Comparison of ENCODE assay signal across 38 mouse cellular contexts in the genomic region with DNA sequence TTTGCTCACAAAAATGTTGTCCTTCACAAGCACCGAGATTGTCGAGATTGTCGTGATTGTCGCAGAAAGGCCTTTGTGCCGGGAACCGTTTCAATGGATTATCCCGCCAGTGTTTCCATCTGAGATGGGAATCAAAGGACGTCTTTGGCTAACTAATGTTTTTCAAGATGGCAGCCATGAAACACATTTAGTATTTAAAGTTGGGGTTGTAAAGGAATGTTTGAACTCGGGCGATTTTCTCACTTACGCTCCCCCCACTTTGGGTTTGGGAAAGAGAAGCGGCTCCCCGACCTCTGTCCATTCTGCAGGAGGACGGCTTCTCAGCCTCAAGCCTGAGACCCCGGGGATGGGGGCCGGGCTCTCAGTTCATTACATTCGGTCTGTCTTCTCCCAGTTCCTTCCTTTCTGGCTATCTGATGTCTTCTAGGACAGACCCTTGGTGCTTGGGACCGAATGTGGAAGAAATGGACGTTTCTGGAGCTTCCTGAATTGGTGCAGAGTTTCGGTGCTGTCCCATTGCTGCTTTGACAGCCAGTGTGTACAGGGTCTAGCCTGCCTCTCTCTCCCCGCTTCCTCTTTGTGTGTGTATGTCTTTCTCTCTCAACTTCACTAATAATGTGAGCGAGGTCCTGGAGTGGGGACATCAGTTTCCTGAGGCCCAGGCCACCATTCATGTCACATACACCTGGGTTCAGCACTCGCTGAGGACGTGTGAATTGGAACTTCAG. TPM values are rescaled to one million over a fixed set of nuclear protein-coding genes. Genes with fewer than 3 reads are reported as not detected.
A peak's percentile ranks its signal among the peaks of the same experiment; 100 is the strongest.
DNase-seq lines count a peak whose midpoint lies in the region; ATAC-seq and TF ChIP-seq lines count a peak whose summit lies in the region.
"Had no signal": no experiment of that assay in that cellular context is flagged by ENCODE, and none has a peak within 500 bp of the region (broad histone marks: within the 10 kb centered on the region; RNA-seq: fewer than 3 reads in every experiment).

No protein-coding gene starts in this region.

- H3K27me3 ChIP-seq in forebrain, embryonic 14.5 days (replicated peaks; ENCODE audit: control insufficient read depth, insufficient read depth, low read length): peaks cover 3% of the 10 kb centered on the region; the same call in 1 of the 2 replicates
- no peaks in the 10 kb centered on the region for H3K27me3 ChIP-seq in forebrain, postnatal 0 days (ENCODE audit: insufficient read depth, low read length)
- H3K27me3 ChIP-seq in midbrain, embryonic 11.5 days (ENCODE audit: control insufficient read depth, insufficient read depth, low read length): peaks cover 21% of the 10 kb centered on the region
- peaks cover 11% of the 10 kb centered on the region; the same call in 1 of the 2 replicates for H3K27me3 ChIP-seq in midbrain, embryonic 15.5 days (replicated peaks)
- peaks cover 22% of the 10 kb centered on the region for H3K27me3 ChIP-seq in midbrain, embryonic 14.5 days (ENCODE audit: control insufficient read depth, insufficient read depth, low read length)
- H3K27me3 ChIP-seq: CH12.LX; intestine, embryonic 15.5 days; stomach, embryonic 15.5 days had no signal

- no peaks in the 10 kb centered on the region for H3K9me3 ChIP-seq in forebrain, embryonic 14.5 days (replicated peaks; ENCODE audit: control insufficient read depth, low read length)
- H3K9me3 ChIP-seq in forebrain, postnatal 0 days (ENCODE audit: low read length): no peaks in the 10 kb centered on the region
- H3K9me3 ChIP-seq in midbrain, embryonic 11.5 days (ENCODE audit: control insufficient read depth, low read length): no peaks in the 10 kb centered on the region
- H3K9me3 ChIP-seq in midbrain, embryonic 15.5 days: no peaks in the 10 kb centered on the region
- no peaks in the 10 kb centered on the region for H3K9me3 ChIP-seq in midbrain, embryonic 14.5 days (ENCODE audit: control insufficient read depth, low read length)
- H3K9me3 ChIP-seq: embryonic facial prominence, embryonic 13.5 days; heart, embryonic 10.5 days; heart, embryonic 15.5 days; hindbrain, embryonic 13.5 days; intestine, embryonic 15.5 days; limb, embryonic 12.5 days; liver, embryonic 15.5 days; stomach, embryonic 15.5 days had no signal

- no peaks in the 10 kb centered on the region for H3K36me3 ChIP-seq in forebrain, embryonic 14.5 days (ENCODE audit: control insufficient read depth, insufficient read depth, low read length)
- no peaks in the 10 kb centered on the region for H3K36me3 ChIP-seq in forebrain, postnatal 0 days (ENCODE audit: insufficient read depth)
- H3K36me3 ChIP-seq in midbrain, embryonic 11.5 days (ENCODE audit: control insufficient read depth, insufficient read depth, low read length): no peaks in the 10 kb centered on the region
- no peaks in the 10 kb centered on the region for H3K36me3 ChIP-seq in midbrain, embryonic 15.5 days (replicated peaks)
- no peaks in the 10 kb centered on the region for H3K36me3 ChIP-seq in midbrain, embryonic 14.5 days (ENCODE audit: control insufficient read depth, insufficient read depth, low read length)
- H3K36me3 ChIP-seq: embryonic facial prominence, embryonic 13.5 days; heart, embryonic 10.5 days; heart, embryonic 15.5 days; hindbrain, embryonic 13.5 days; intestine, embryonic 15.5 days; limb, embryonic 12.5 days; liver, embryonic 15.5 days; stomach, embryonic 15.5 days had no signal

- peaks cover 19% of the 10 kb centered on the region for H3K4me1 ChIP-seq in forebrain, embryonic 14.5 days (ENCODE audit: control insufficient read depth, insufficient read depth, low read length)
- H3K4me1 ChIP-seq in forebrain, postnatal 0 days (ENCODE audit: insufficient read depth): peaks cover 3% of the 10 kb centered on the region; the same call in 1 of the 2 replicates
- peaks cover 4% of the 10 kb centered on the region; the same call in 1 of the 2 replicates for H3K4me1 ChIP-seq in midbrain, embryonic 11.5 days (ENCODE audit: control insufficient read depth, insufficient read depth, low read length)
- peaks cover 31% of the 10 kb centered on the region for H3K4me1 ChIP-seq in midbrain, embryonic 15.5 days
- peaks cover 15% of the 10 kb centered on the region for H3K4me1 ChIP-seq in midbrain, embryonic 14.5 days (ENCODE audit: control insufficient read depth, insufficient read depth, low read length)
- H3K4me1 ChIP-seq: heart, embryonic 10.5 days; intestine, embryonic 15.5 days had no signal

- TF ChIP-seq CTCF in forebrain, postnatal 0 days (IDR thresholded peaks at IDR 0.05; ENCODE audit: low read depth): no peak

- 44% methylated on average over 24 of the region's 24 CpGs for WGBS in forebrain, embryonic 14.5 days
- 50% methylated on average over 24 of the region's 24 CpGs for WGBS in forebrain, postnatal 0 days
- WGBS in midbrain, embryonic 11.5 days: 42% methylated on average over 24 of the region's 24 CpGs
- WGBS in midbrain, embryonic 15.5 days: 39% methylated on average over 24 of the region's 24 CpGs
- WGBS in midbrain, embryonic 14.5 days: 21% methylated on average over 24 of the region's 24 CpGs

- no peak overlapping the region for H3K27ac ChIP-seq in forebrain, embryonic 14.5 days (ENCODE audit: low read depth, low read length)
- no peak overlapping the region for H3K27ac ChIP-seq in forebrain, postnatal 0 days (ENCODE audit: low read depth, low read length)
- H3K27ac ChIP-seq in midbrain, embryonic 11.5 days (ENCODE audit: low read depth, low read length): peak overlapping the region; percentile 46
- H3K27ac ChIP-seq in midbrain, embryonic 15.5 days: no peak overlapping the region
- H3K27ac ChIP-seq in midbrain, embryonic 14.5 days (replicated peaks; ENCODE audit: low read depth, low read length): peak overlapping the region; percentile 52; the same call in 1 of the 2 replicates
- H3K27ac ChIP-seq: embryonic facial prominence, embryonic 13.5 days; heart, embryonic 10.5 days; heart, embryonic 15.5 days; intestine, embryonic 15.5 days; layer of hippocampus, adult 2 months; left cerebral cortex, adult 2 months; limb, embryonic 12.5 days; liver, embryonic 15.5 days; stomach, embryonic 15.5 days had no signal

- DNase-seq in embryo, embryonic 10 days (ENCODE audit: low spot score): peak; percentile 38
- DNase-seq in embryo, embryonic 9.5 days (ENCODE audit: extremely low spot score): no peak
- DNase-seq in forebrain, embryonic 14.5 days (ENCODE audit: low spot score): peak; percentile 43
- no peak for DNase-seq in forebrain, postnatal 0 days
- DNase-seq in midbrain, embryonic 11.5 days (ENCODE audit: low spot score, missing footprints): peak; percentile 91
- peak; percentile 71 for DNase-seq in midbrain, embryonic 14.5 days
- DNase-seq: adrenal gland, adult 2 months; adrenal gland, postnatal 36 days; cerebellum, adult 18-20 months; gastrocnemius, postnatal 25 days; heart, adult 11 months; kidney, adult 2 months; kidney, postnatal 36 days; lung, embryonic 14.5 days; lung, postnatal 14 days; right cerebral cortex, postnatal 25 days had no signal

- H3K4me2 ChIP-seq in forebrain, embryonic 14.5 days (ENCODE audit: low read length): no peak overlapping the region
- H3K4me2 ChIP-seq in forebrain, postnatal 0 days (ENCODE audit: low read depth): no peak overlapping the region
- no peak overlapping the region; the same call in 1 of the 2 replicates for H3K4me2 ChIP-seq in midbrain, embryonic 11.5 days
- H3K4me2 ChIP-seq in midbrain, embryonic 15.5 days: no peak overlapping the region
- no peak overlapping the region for H3K4me2 ChIP-seq in midbrain, embryonic 14.5 days (ENCODE audit: low read length)
- H3K4me2 ChIP-seq: embryonic facial prominence, embryonic 13.5 days; heart, embryonic 15.5 days; hindbrain, embryonic 13.5 days; intestine, embryonic 15.5 days; limb, embryonic 12.5 days; liver, embryonic 15.5 days; lung, embryonic 14.5 days; stomach, embryonic 15.5 days had no signal

- no peak for ATAC-seq in forebrain, embryonic 14.5 days
- no peak for ATAC-seq in forebrain, postnatal 0 days
- peak; percentile 36 for ATAC-seq in midbrain, embryonic 11.5 days (ENCODE audit: low FRiP score)
- no peak for ATAC-seq in midbrain, embryonic 15.5 days (replicated peaks)
- ATAC-seq in midbrain, embryonic 14.5 days (ENCODE audit: low FRiP score, low TSS enrichment): peak; percentile 12; the same call in 1 of the 2 replicates
- ATAC-seq: activated CD4-positive, CD25-positive, alpha-beta regulatory T cell, adult 4 months; intestine, embryonic 15.5 days had no signal

- no peak overlapping the region for H3K4me3 ChIP-seq in forebrain, embryonic 14.5 days (ENCODE audit: low read depth, low read length)
- H3K4me3 ChIP-seq in forebrain, postnatal 0 days (ENCODE audit: low read depth, low read length): no peak overlapping the region
- H3K4me3 ChIP-seq in midbrain, embryonic 11.5 days (ENCODE audit: low read depth, low read length): no peak overlapping the region
- H3K4me3 ChIP-seq in midbrain, embryonic 15.5 days: no peak overlapping the region
- no peak overlapping the region for H3K4me3 ChIP-seq in midbrain, embryonic 14.5 days (replicated peaks; ENCODE audit: low read depth, low read length)
- H3K4me3 ChIP-seq: embryonic facial prominence, embryonic 13.5 days; heart, embryonic 10.5 days; heart, embryonic 15.5 days; hindbrain, embryonic 13.5 days; intestine, embryonic 15.5 days; layer of hippocampus, adult 2 months; left cerebral cortex, adult 2 months; limb, embryonic 12.5 days; liver, embryonic 15.5 days; myocyte; stomach, embryonic 15.5 days had no signal

- no peak overlapping the region for H3K9ac ChIP-seq in forebrain, embryonic 14.5 days (ENCODE audit: low read length)
- no peak overlapping the region for H3K9ac ChIP-seq in forebrain, postnatal 0 days
- H3K9ac ChIP-seq in midbrain, embryonic 11.5 days (ENCODE audit: low read length): no peak overlapping the region
- no peak overlapping the region for H3K9ac ChIP-seq in midbrain, embryonic 15.5 days
- no peak overlapping the region for H3K9ac ChIP-seq in midbrain, embryonic 14.5 days (replicated peaks; ENCODE audit: low read length)
- H3K9ac ChIP-seq: embryonic facial prominence, embryonic 13.5 days; heart, embryonic 15.5 days; intestine, embryonic 15.5 days; limb, embryonic 12.5 days; liver, embryonic 15.5 days; lung, embryonic 14.5 days; stomach, embryonic 15.5 days had no signal

RNA-seq across cellular contexts. Expression of gene Myo1h, which starts 11.1 kb away (rescaled TPM):
- polyA plus RNA-seq in forebrain, embryonic 14.5 days (2014; fragmentation: Nextera tagmentation; extraction: Ambion mirVana): 0.36 and 0.64 TPM in 2 replicates
- 0.67 and 0.77 TPM in 2 replicates for total RNA-seq in forebrain, postnatal 0 days (2014; rRNA removed)
- polyA plus RNA-seq in forebrain, postnatal 0 days (2015; fragmentation: Nextera tagmentation; extraction: Ambion mirVana): 0.44 and 0.63 TPM in 2 replicates
- 0.45 and 0.66 TPM in 2 replicates for polyA plus RNA-seq in midbrain, embryonic 11.5 days (2014; fragmentation: Nextera tagmentation; extraction: Ambion mirVana)
- 0.69 and 1.1 TPM in 2 replicates for polyA plus RNA-seq in midbrain, embryonic 15.5 days (2015; fragmentation: Nextera tagmentation; extraction: Ambion mirVana)
- 0.34 and 0.74 TPM in 2 replicates for polyA plus RNA-seq in midbrain, embryonic 14.5 days (2014; fragmentation: Nextera tagmentation; extraction: Ambion mirVana)
- total RNA-seq: heart, postnatal 25 days had no signal
- polyA plus RNA-seq: adrenal gland, adult 2 months; liver, adult 2 months had no signal

RNA-seq across cellular contexts. Expression of gene Foxn4, which starts 26.4 kb away (rescaled TPM):
- 0.09 and 0.14 TPM in 2 replicates for polyA plus RNA-seq in forebrain, embryonic 14.5 days (2014; fragmentation: Nextera tagmentation; extraction: Ambion mirVana)
- 0.62 and 0.67 TPM in 2 replicates for total RNA-seq in forebrain, postnatal 0 days (2014; rRNA removed)
- 0.52 and 0.76 TPM in 2 replicates for polyA plus RNA-seq in forebrain, postnatal 0 days (2015; fragmentation: Nextera tagmentation; extraction: Ambion mirVana)
- 6.5 and 6.9 TPM in 2 replicates for polyA plus RNA-seq in midbrain, embryonic 11.5 days (2014; fragmentation: Nextera tagmentation; extraction: Ambion mirVana)
- 0.88 and 0.89 TPM in 2 replicates for polyA plus RNA-seq in midbrain, embryonic 15.5 days (2015; fragmentation: Nextera tagmentation; extraction: Ambion mirVana)
- polyA plus RNA-seq in midbrain, embryonic 14.5 days (2014; fragmentation: Nextera tagmentation; extraction: Ambion mirVana): 0.36 and 1.5 TPM in 2 replicates
- total RNA-seq: adrenal gland, adult 2 months; adrenal gland, postnatal 36 days; CH12.LX; common myeloid progenitor, adult 5-6 weeks; gastrocnemius, adult 18-20 months; gastrocnemius, postnatal 25 days; heart, postnatal 25 days; layer of hippocampus, adult 2 months; left cerebral cortex, adult 2 months; left cerebral cortex, postnatal 25 days; liver, adult 2 months; neutrophil, adult 5-6 weeks had no signal
- polyA plus RNA-seq: activated CD4-positive, CD25-positive, alpha-beta regulatory T cell, adult 4 months; adrenal gland, adult 2 months; C2C12; heart, embryonic 10.5 days; intestine, embryonic 15.5 days; kidney, adult 2 months; limb, embryonic 12.5 days; liver, adult 2 months; liver, embryonic 15.5 days; stomach, embryonic 15.5 days; urinary bladder, adult 2 months had no signal

Comparison
In these comparisons a context has a peak if more than half of its experiments do, and no peak if none do; other contexts are left out.
1. DNase-seq: peak in embryo, embryonic 10 days (single experiment), forebrain, embryonic 14.5 days (single experiment), midbrain, embryonic 11.5 days (single experiment) and midbrain, embryonic 14.5 days (single experiment); none in embryo, embryonic 9.5 days (single experiment) and forebrain, postnatal 0 days (single experiment).
2. ATAC-seq: peak in midbrain, embryonic 11.5 days (single experiment) and midbrain, embryonic 14.5 days (single experiment); none in forebrain, embryonic 14.5 days (single experiment), forebrain, postnatal 0 days (single experiment) and midbrain, embryonic 15.5 days (single experiment).
3. H3K27ac ChIP-seq: peak in midbrain, embryonic 11.5 days (single experiment) and midbrain, embryonic 14.5 days (single experiment); none in forebrain, embryonic 14.5 days (single experiment), forebrain, postnatal 0 days (single experiment) and midbrain, embryonic 15.5 days (single experiment).